Comparison of ENCODE assay signal across 29 mouse cellular contexts in the genomic region with DNA sequence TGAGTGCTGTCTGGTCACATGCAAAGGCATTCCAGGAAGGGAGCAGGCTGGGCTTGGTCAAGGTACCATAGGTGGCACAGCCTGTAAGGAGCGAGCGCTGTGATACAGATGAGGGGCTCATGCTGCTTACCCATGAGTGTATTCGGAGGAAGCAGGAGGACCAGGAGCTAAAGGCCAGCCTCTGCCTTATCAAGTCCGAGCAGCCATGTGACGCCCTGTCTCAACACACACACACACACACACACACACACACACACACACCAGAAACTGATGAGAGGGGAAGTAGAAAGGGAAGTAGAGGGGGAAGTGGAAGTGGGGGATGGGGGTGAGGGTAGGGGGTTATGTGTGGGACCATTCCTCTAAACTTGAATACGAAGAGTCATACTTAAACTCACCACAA. TPM values are rescaled to one million over a fixed set of nuclear protein-coding genes. Genes with fewer than 3 reads are reported as not detected.
DNase-seq lines count a peak whose midpoint lies in the region; ATAC-seq lines count a peak whose summit lies in the region.
"Had no signal": no experiment of that assay in that cellular context is flagged by ENCODE, and none has a peak within 500 bp of the region (broad histone marks: within the 10 kb centered on the region; RNA-seq: fewer than 3 reads in every experiment).

No protein-coding gene starts in this region.

- no peaks in the 10 kb centered on the region for H3K36me3 ChIP-seq in megakaryocyte, embryonic 14.5 days (replicated peaks; ENCODE audit: low read length)
- H3K36me3 ChIP-seq in limb, embryonic 10.5 days, result no peaks in the 10 kb centered on the region
- H3K36me3 ChIP-seq: hindbrain, embryonic 13.5 days; limb, embryonic 13.5 days; liver, embryonic 15.5 days; lung, embryonic 15.5 days had no signal

- no peak overlapping the region for H3K27ac ChIP-seq in limb, embryonic 10.5 days
- H3K27ac ChIP-seq: forebrain, embryonic 13.5 days; hindbrain, embryonic 13.5 days; kidney, postnatal 0 days; limb, embryonic 13.5 days; liver, embryonic 15.5 days; lung, embryonic 15.5 days had no signal

- peaks cover 53% of the 10 kb centered on the region for H3K27me3 ChIP-seq in megakaryocyte, embryonic 14.5 days (replicated peaks)
- no peaks in the 10 kb centered on the region for H3K27me3 ChIP-seq in limb, embryonic 10.5 days (ENCODE audit: low read depth, poor library complexity, severe bottlenecking)
- H3K27me3 ChIP-seq: forebrain, embryonic 13.5 days; hindbrain, embryonic 13.5 days; limb, embryonic 13.5 days; liver, embryonic 15.5 days; lung, embryonic 15.5 days had no signal

- peak; percentile 47 to 64 for DNase-seq in spleen, postnatal 36 days (ENCODE audit: low spot score in 2 of 2)
- DNase-seq in spleen, adult 12 weeks (ENCODE audit: low spot score), result no peak
- DNase-seq in limb, embryonic 10.5 days (ENCODE audit: low spot score), result no peak
- no peak for DNase-seq in lung, postnatal 25 days (ENCODE audit: low spot score)
- DNase-seq in frontal cortex, adult 2 months (ENCODE audit: extremely low spot score in 1 of 2, low spot score in 1 of 2), result no peak
- DNase-seq: adrenal gland, adult 8-10 months; cerebellum, adult 2 months; cerebellum, postnatal 14 days; gastrocnemius, postnatal 14 days; heart, postnatal 4 days; kidney, adult 8-10 months; layer of hippocampus, adult 9-11 months; lung, postnatal 36 days; midbrain, embryonic 14.5 days; right cerebral cortex, postnatal 25 days; thymus, postnatal 14 days had no signal

- peaks cover 10% of the 10 kb centered on the region for H3K4me1 ChIP-seq in megakaryocyte, embryonic 14.5 days
- 0 out of 2 replicates have a peak, but pooled peaks cover 4% of the 10 kb centered on the region for H3K4me1 ChIP-seq in limb, embryonic 10.5 days
- H3K4me1 ChIP-seq: limb, embryonic 13.5 days; lung, embryonic 15.5 days had no signal

- peak overlapping the region; percentile 65 for H3K4me3 ChIP-seq in megakaryocyte, embryonic 14.5 days (replicated peaks)
- H3K4me3 ChIP-seq in limb, embryonic 10.5 days, result no peak overlapping the region
- H3K4me3 ChIP-seq: forebrain, embryonic 13.5 days; hindbrain, embryonic 13.5 days; limb, embryonic 13.5 days; liver, embryonic 15.5 days; lung, embryonic 15.5 days had no signal

- 0 out of 2 replicates have a peak, but pooled peaks have one; percentile 39 for ATAC-seq in common myeloid progenitor, adult 5-6 weeks (replicated peaks; ENCODE audit: low read depth, poor library complexity, severe bottlenecking)
- ATAC-seq: forebrain, embryonic 13.5 days; intestine, embryonic 16.5 days had no signal

- WGBS in limb, embryonic 10.5 days, result 77% methylated on average over 6 of the region's 6 CpGs

- H3K9me3 ChIP-seq in megakaryocyte, embryonic 14.5 days, result no peaks in the 10 kb centered on the region
- H3K9me3 ChIP-seq in limb, embryonic 10.5 days (replicated peaks), result no peaks in the 10 kb centered on the region
- H3K9me3 ChIP-seq: forebrain, embryonic 13.5 days; hindbrain, embryonic 13.5 days; limb, embryonic 13.5 days; liver, embryonic 15.5 days; lung, embryonic 15.5 days had no signal

RNA-seq across cellular contexts. Expression of gene Rfx4, which starts 45.7 kb away (rescaled TPM):
- total RNA-seq in common myeloid progenitor, adult 5-6 weeks (2017), result not detected in 2 replicates
- polyA plus RNA-seq in megakaryocyte, embryonic 14.5 days (2012; ENCODE audit: insufficient read depth, low replicate concordance), result not detected in 2 replicates
- 0.06 TPM in 1 of 2 replicates, not detected in the other for polyA plus RNA-seq in limb, embryonic 10.5 days (2016; fragmentation: Nextera tagmentation; extraction: Ambion mirVana)
- polyA plus RNA-seq in frontal cortex, adult 2 months (2012; rRNA removed), result 13.0 and 13.1 TPM in 2 replicates
- total RNA-seq: granulocyte monocyte progenitor cell, adult 5-6 weeks; heart, postnatal 4 days; monocyte, adult 5-6 weeks had no signal
- polyA plus RNA-seq: heart, embryonic 11.5 days; intestine, embryonic 16.5 days; large intestine, adult 2 months; liver, embryonic 15.5 days; lung, embryonic 15.5 days had no signal

Comparison
In these comparisons a context has a peak if more than half of its experiments do, and no peak if none do; other contexts are left out.
1. DNase-seq: peak in spleen, postnatal 36 days (2 of 2); none in spleen, adult 12 weeks (single experiment), limb, embryonic 10.5 days (single experiment), lung, postnatal 25 days (single experiment) and frontal cortex, adult 2 months (0 of 2).
2. RNA of gene Rfx4, which starts 45.7 kb away (polyA plus RNA-seq): 13.0 to 13.1 TPM in frontal cortex, adult 2 months; 0.06 TPM in limb, embryonic 10.5 days and not detected in megakaryocyte, embryonic 14.5 days; every median in the first group is over 10 times any median in the second.